Mouse (Mus musculus) thymus, adult 2 months (tissue): ENCODE measurements at regions not wholly inside any gene's neighbourhood (a gene's known extent, or its start where the extent isn't known, plus 50 kb on each side); places are given as distances from the start of the nearest gene placed in this dataset.

Experiments used
- DNase-seq: peaks from one replicate; pipeline ENCODE4 v3.0.0; 2021
- H3K27ac ChIP-seq: fragments of 200-500 bp; 2 replicates; pipeline ENCODE4 v1.5.1; 2012; ENCODE audit warnings: low read length, control low read depth; ENCODE audit not compliant: control insufficient read depth, insufficient read depth
- H3K27me3 ChIP-seq: fragments of 200-500 bp; 2 replicates; pipeline ENCODE4 v1.6.1; 2012; ENCODE audit warnings: mild to moderate bottlenecking, low read length, moderate library complexity, mixed read lengths; ENCODE audit not compliant: control insufficient read depth, insufficient read depth
- H3K36me3 ChIP-seq: fragments of 200-500 bp; 2 replicates; pipeline ENCODE4 v1.6.1; 2012; ENCODE audit warnings: mild to moderate bottlenecking, low read length, moderate library complexity; ENCODE audit not compliant: control insufficient read depth, insufficient read depth
- H3K4me1 ChIP-seq: fragments of 200-500 bp; replicated peaks from 2 replicates; pipeline ENCODE4 v1.6.1; 2012; ENCODE audit warnings: low read length; ENCODE audit not compliant: control insufficient read depth, insufficient read depth
- H3K4me3 ChIP-seq: fragments of 200-500 bp; 2 replicates; pipeline ENCODE4 v1.5.1; 2012; ENCODE audit warnings: mild to moderate bottlenecking, low read length, control low read depth, moderate library complexity; ENCODE audit not compliant: control insufficient read depth, insufficient read depth
- CTCF ChIP-seq: fragments of 200-500 bp; IDR thresholded peaks from 2 replicates; pipeline ENCODE4 v1.5.1; 2012; ENCODE audit warnings: mild to moderate bottlenecking, control low read depth, low read length, moderate library complexity, borderline replicate concordance; ENCODE audit not compliant: control insufficient read depth, poor library complexity, insufficient read depth; ENCODE audit errors: extremely low read depth
- POLR2A ChIP-seq: fragments of 200-500 bp; IDR thresholded peaks from 2 replicates; pipeline ENCODE4 v1.6.1; 2012; ENCODE audit warnings: mild to moderate bottlenecking, low read length, control low read depth, moderate library complexity; ENCODE audit not compliant: control insufficient read depth, poor library complexity, insufficient read depth; ENCODE audit errors: extremely low read depth
- WGBS: fragments of 180-500 bp; shearing (Covaris S2); methylation state at CpG from one replicate; pipeline ENCODE4 v1.1.7; 2018; 5-methylcytosine and 5-hydroxymethylcytosine counted together

DNA sequence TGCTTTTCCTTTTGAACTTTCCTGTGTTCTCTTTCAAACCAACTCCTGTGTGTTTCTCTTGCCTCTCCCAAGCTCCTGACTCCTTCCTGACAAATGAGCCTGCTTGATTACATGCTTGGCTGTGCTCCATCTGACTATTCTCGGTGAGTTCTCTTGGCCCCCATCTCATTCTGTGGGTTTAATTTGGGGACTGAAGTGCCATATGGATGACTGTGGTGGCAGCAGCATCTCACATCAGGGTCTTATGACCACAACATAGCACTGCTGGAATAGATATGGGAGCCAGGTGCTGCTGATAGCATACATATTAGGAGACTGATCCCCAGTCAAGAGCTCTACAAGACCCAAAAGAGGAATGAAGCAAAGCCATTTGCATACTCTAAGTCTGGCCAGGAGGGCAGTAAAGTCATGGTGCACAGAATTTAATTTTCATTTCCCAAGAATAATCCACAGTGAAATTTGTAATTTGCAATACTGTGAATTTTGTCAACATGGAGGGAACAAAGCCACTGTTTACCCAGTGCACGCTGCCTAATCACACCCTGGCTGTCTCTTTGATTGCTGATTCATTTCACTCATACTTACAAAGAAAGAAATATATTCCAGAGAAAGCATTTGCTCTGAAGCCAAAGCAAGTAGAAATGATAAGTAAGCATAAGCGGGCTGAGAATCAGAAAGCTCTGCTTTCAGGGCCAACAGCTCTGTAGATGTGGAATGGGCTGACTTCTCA is 1478.4 kb upstream of the Gm7489 start:
- no peaks in the 10 kb centered on the region for H3K4me1 ChIP-seq
- no peak overlapping the region for H3K4me3 ChIP-seq
- no peaks in the 10 kb centered on the region for H3K36me3 ChIP-seq
- H3K27me3 ChIP-seq, result no peaks in the 10 kb centered on the region
- TF ChIP-seq POLR2A (no peak), CTCF (no peak)
- 91% methylated on average over 3 of the region's 3 CpGs for WGBS
- DNase-seq, result no peak
- no peak overlapping the region for H3K27ac ChIP-seq

DNA sequence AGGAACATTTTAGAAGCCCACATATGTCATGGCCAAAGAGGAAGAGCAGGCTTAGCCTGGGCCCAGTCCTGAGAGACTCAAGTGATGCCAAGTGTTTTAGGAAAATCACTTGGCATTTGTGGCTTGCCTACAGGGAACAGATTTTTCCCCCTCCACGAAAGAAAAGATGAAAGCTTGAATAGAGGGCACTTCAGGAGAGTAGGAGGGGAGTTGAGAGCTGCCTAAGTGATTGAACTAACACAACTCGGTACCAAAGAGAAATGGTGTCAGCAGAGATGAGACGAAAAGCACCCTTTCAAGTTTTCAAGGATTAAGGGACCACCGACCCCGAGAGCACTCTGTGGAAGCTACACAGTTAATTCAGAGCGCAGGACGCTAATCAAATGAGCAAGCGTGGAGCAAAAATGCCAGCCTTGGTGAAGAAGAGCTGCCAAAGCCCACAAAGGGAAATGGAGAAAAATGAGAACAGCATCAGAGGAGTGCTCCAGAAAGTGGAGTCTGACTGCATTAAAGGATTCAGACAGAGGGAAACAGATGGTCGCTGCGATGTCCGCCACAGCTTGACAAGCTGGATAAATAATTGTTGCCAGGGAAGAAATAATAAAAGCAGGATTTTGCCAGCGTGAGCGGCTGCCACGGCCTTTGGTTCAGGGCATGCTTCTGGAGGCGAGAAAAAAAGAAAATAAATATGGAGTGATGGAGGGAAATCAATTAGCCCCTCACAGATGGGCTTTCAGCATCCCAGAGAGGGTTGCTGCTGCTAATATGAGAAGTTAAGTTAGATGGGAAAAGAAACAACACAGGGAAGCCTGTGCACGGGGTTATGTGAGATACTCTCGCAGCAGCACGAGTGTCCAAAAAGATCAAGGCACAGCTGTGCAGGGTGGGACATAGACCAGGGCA is 1471.6 kb upstream of the Gm7489 start:
- TF ChIP-seq POLR2A, result no peak
- TF ChIP-seq CTCF, result no peak
- H3K4me1 ChIP-seq, result no peaks in the 10 kb centered on the region
- no peaks in the 10 kb centered on the region for H3K27me3 ChIP-seq
- WGBS, result 69% methylated on average over 18 of the region's 18 CpGs
- no peaks in the 10 kb centered on the region for H3K36me3 ChIP-seq
- no peak for DNase-seq
- H3K4me3 ChIP-seq, result no peak overlapping the region
- H3K27ac ChIP-seq, result no peak overlapping the region

GRCm38 (mm10) chr15:52425976-52426375 is 1458.7 kb upstream of the Gm7489 start:
- Histone ChIP-seq H3K4me1 (no peaks in the 10 kb centered on the region), H3K36me3 (no peaks in the 10 kb centered on the region), H3K27me3 (no peaks in the 10 kb centered on the region), H3K4me3 (no peak overlapping the region), H3K27ac (no peak overlapping the region)
- no peak for DNase-seq
- TF ChIP-seq POLR2A (no peak), CTCF (no peak)

- TF ChIP-seq CTCF, result no peak
- no peak for TF ChIP-seq POLR2A
- WGBS, result 94% methylated on average over 6 of the region's 6 CpGs
- Histone ChIP-seq H3K36me3 (no peaks in the 10 kb centered on the region), H3K4me3 (no peak overlapping the region), H3K27me3 (no peaks in the 10 kb centered on the region), H3K4me1 (no peaks in the 10 kb centered on the region), H3K27ac (no peak overlapping the region)
- DNase-seq, result no peak
Observed at GRCm38 (mm10) chr15:52430491-52431158, 1454.1 kb upstream of the Gm7489 start.

- H3K4me3 ChIP-seq, result no peak overlapping the region
- TF ChIP-seq POLR2A, result no peak
- no peak for TF ChIP-seq CTCF
- no peaks in the 10 kb centered on the region for H3K36me3 ChIP-seq
- no peaks in the 10 kb centered on the region for H3K4me1 ChIP-seq
- H3K27ac ChIP-seq, result no peak overlapping the region
- no peak for DNase-seq
- 95% methylated on average over 2 of the region's 2 CpGs for WGBS
- no peaks in the 10 kb centered on the region for H3K27me3 ChIP-seq
Observed at GRCm38 (mm10) chr15:52433639-52434038, 1451.1 kb upstream of the Gm7489 start.

- no peaks in the 10 kb centered on the region for H3K27me3 ChIP-seq
- no peak overlapping the region for H3K27ac ChIP-seq
- H3K36me3 ChIP-seq, result no peaks in the 10 kb centered on the region
- 100% methylated on average over 1 of the region's 1 CpGs for WGBS
- no peak overlapping the region for H3K4me3 ChIP-seq
- no peak for DNase-seq
- no peaks in the 10 kb centered on the region for H3K4me1 ChIP-seq
- TF ChIP-seq CTCF (no peak), POLR2A (no peak)
Observed at GRCm38 (mm10) chr15:52438403-52438802, 1446.3 kb upstream of the Gm7489 start.
